Mouse (Mus musculus) embryonic facial prominence, embryonic 12.5 days (tissue): Measurements from ENCODE around the gene Lrrc28. TPM values are rescaled to one million over a fixed set of nuclear protein-coding genes. Genes with fewer than 3 reads are reported as not detected.

Experiments used
- ATAC-seq: fragments of 200-750 bp; cut with Nextera tagmentation; 2 replicates; pipeline ENCODE4 v1.8.0; 2017; ENCODE audit not compliant: insufficient number of reproducible peaks, insufficient read depth, low FRiP score, low TSS enrichment
- H3K27ac ChIP-seq: fragments of 300-500 bp; sonication (generic); 2 replicates; pipeline ENCODE4 v1.5.1; 2016; ENCODE audit warnings: mild to moderate bottlenecking
- H3K27me3 ChIP-seq: fragments of 300-500 bp; sonication (generic); 2 replicates; pipeline ENCODE4 v1.6.1; 2016; ENCODE audit warnings: mild to moderate bottlenecking, moderate library complexity
- H3K36me3 ChIP-seq: fragments of 300-500 bp; sonication (generic); 2 replicates; pipeline ENCODE4 v1.6.1; 2016; ENCODE audit warnings: mild to moderate bottlenecking
- H3K4me1 ChIP-seq: fragments of 300-500 bp; sonication (generic); 2 replicates; pipeline ENCODE4 v1.6.1; 2016
- H3K4me2 ChIP-seq: fragments of 300-500 bp; sonication (generic); replicated peaks from 2 replicates; pipeline ENCODE4 v1.6.1; 2016; ENCODE audit warnings: mild to moderate bottlenecking, moderate library complexity
- H3K4me3 ChIP-seq: fragments of 300-500 bp; sonication (generic); 2 replicates; pipeline ENCODE4 v1.5.1; 2016; ENCODE audit warnings: mild to moderate bottlenecking
- H3K9ac ChIP-seq: fragments of 300-500 bp; sonication (generic); 2 replicates; pipeline ENCODE4 v1.6.1; 2016; ENCODE audit warnings: mild to moderate bottlenecking, moderate library complexity
- H3K9me3 ChIP-seq: fragments of 300-500 bp; sonication (generic); 2 replicates; pipeline ENCODE4 v1.6.1; 2016; ENCODE audit warnings: mild to moderate bottlenecking, moderate library complexity
- WGBS: fragments of 180-500 bp; shearing (Covaris S2); methylation state at CpG from one replicate; pipeline ENCODE4 v1.1.7; 2016; 5-methylcytosine and 5-hydroxymethylcytosine counted together
- polyA plus RNA-seq: library from polyadenylated mRNA; unstranded; fragments of >200 nt; fragmentation: Nextera tagmentation; extraction: Ambion mirVana; gene quantifications from 2 replicates; pipeline ENCODE4 v1.2.1, GENCODE M21; 2016

Gene Lrrc28
- polyA plus RNA-seq, 1 experiment from 2014 or later, result 26.3 TPM

- H3K36me3 ChIP-seq, result peaks cover 31% of the 10 kb centered on the region
- H3K4me2 ChIP-seq, result no peak overlapping the region
- no peaks in the 10 kb centered on the region for H3K9me3 ChIP-seq
- WGBS, result 9% methylated on average over 10 of the region's 10 CpGs
- H3K4me1 ChIP-seq, result no peaks in the 10 kb centered on the region
- ATAC-seq, result no peak
- H3K9ac ChIP-seq, result no peak overlapping the region
- no peaks in the 10 kb centered on the region for H3K27me3 ChIP-seq
- H3K27ac ChIP-seq, result no peak overlapping the region
- no peak overlapping the region for H3K4me3 ChIP-seq
Measured at GRCm38 (mm10) chr7:67672650-67673049, 27.6 kb upstream of the Lrrc28 start.

DNA sequence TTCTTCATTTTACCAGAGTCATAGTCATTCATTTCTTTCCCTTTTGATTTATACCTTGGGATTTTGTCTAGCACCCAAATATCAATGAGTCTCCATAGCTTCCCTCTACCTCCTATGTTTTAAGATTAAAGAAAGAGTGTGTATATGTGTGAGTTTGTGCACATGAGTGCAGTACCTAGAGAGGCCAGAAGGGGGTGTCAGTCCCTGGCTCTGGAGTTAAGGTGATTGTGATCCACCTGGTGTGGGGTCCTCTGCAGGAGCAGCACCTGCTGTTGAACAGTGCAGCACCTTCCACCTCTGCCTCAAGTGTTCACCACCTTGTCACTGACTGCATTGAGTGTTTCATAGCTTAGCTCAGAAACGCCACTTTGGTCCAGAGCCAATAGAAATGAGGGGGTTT, 25.9 kb upstream of the Lrrc28 start:
- ATAC-seq, result no peak
- WGBS, result 96% methylated on average over 1 of the region's 1 CpGs

DNA sequence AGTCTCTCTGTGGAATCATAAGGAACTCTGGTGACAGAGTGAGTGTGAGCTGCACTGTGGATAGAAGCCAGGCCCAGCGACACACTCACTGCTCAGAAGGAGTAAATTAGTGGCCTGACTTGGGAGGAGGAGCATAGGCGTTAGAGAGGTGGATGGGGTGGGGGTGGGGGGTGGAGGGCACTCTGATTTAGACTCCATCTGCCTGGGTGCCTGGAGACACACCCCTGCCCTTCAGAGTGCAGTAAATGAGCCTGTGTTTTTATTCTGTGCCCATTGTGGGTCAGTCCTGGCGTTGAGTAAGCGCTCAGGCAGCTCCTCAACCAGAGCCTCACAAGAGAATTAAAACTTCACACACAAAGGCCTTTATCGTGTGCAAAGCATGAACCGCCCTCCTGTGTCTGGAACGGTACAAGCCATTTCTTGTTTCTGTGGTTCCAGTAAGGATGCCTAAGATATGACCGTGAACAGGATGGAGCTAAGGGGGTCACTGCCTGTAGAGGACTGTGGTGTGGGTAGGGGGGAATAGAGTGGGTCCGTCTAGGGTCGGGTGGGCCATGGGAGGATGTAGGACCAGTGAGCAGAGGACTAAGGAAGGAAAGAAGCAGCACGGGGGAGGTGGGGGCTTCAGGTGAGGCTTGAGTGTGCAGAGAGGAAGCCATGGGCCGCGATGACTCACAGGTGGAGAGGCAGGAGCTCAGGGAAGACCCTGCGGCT, 19.1 kb upstream of the Lrrc28 start:
- H3K4me2 ChIP-seq, result no peak overlapping the region
- no peak overlapping the region for H3K9ac ChIP-seq
- H3K4me3 ChIP-seq, result no peak overlapping the region
- H3K9me3 ChIP-seq, result no peaks in the 10 kb centered on the region
- 0 out of 2 replicates have a peak, but pooled peaks have one; percentile 15 for ATAC-seq
- H3K27me3 ChIP-seq, result no peaks in the 10 kb centered on the region
- H3K27ac ChIP-seq, result no peak overlapping the region
- peaks cover 45% of the 10 kb centered on the region for H3K36me3 ChIP-seq
- H3K4me1 ChIP-seq, result no peaks in the 10 kb centered on the region
- WGBS, result 81% methylated on average over 14 of the region's 14 CpGs

More for the DNA sequence above, 25.9 kb upstream of the Lrrc28 start:
- Histone ChIP-seq H3K9ac (no peak overlapping the region), H3K4me2 (no peak overlapping the region), H3K27ac (no peak overlapping the region), H3K36me3 (peaks cover 39% of the 10 kb centered on the region), H3K27me3 (no peaks in the 10 kb centered on the region), H3K9me3 (no peaks in the 10 kb centered on the region), H3K4me1 (no peaks in the 10 kb centered on the region), H3K4me3 (no peak overlapping the region)

DNA sequence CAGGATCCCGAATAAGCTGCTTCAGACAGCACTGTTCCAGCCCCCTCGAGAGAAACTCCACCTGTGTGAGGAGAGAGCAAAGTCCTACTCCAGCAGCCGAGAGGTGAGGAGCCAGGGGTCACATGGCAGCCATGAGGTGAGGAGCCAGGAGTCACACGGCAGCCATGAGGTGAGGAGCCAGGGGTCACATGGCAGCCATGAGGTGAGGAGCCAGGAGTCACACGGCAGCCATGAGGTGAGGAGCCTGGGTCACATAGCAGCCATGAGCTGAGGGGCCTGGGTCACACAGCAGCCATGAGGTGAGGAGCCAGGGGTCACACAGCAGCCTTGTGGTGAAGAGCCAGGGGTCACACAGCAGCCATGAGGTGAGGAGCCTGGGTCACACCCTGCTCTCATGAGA, 17.4 kb upstream of the Lrrc28 start:
- Histone ChIP-seq H3K9ac (no peak overlapping the region), H3K27me3 (no peaks in the 10 kb centered on the region), H3K36me3 (peaks cover 39% of the 10 kb centered on the region), H3K27ac (no peak overlapping the region), H3K4me2 (no peak overlapping the region), H3K4me3 (no peak overlapping the region), H3K9me3 (no peaks in the 10 kb centered on the region), H3K4me1 (no peaks in the 10 kb centered on the region)
- WGBS, result 75% methylated on average over 5 of the region's 5 CpGs
- no peak for ATAC-seq

GRCm38 (mm10) chr7:67658110-67658509, 13.0 kb upstream of the Lrrc28 start:
- WGBS, result 84% methylated on average over 4 of the region's 4 CpGs
- Histone ChIP-seq H3K27me3 (no peaks in the 10 kb centered on the region), H3K27ac (no peak overlapping the region), H3K4me1 (peaks cover 7% of the 10 kb centered on the region), H3K36me3 (peaks cover 10% of the 10 kb centered on the region), H3K4me3 (no peak overlapping the region), H3K4me2 (no peak overlapping the region), H3K9me3 (no peaks in the 10 kb centered on the region), H3K9ac (no peak overlapping the region)
- no peak for ATAC-seq

DNA sequence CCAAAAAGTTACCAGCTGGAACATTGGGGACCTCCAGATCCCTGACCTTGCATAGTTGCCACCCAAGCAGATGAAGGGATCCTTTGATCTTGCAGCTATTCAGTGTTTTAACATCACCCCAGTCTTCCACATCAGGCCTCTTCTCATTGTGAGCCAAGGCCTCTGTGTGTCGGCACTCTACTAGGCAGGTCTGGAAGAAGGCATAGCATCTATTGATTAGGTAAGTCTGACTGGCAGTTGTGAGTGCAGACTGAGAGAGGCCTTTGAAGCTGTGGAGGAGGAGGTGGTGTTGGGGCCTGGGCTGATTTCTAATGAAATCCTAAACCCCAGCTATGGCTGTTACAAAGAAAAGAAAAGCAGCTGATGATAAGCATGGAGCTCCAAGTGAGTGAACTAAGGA, 10.1 kb upstream of the Lrrc28 start:
- H3K36me3 ChIP-seq, result no peaks in the 10 kb centered on the region
- no peak for ATAC-seq
- H3K9me3 ChIP-seq, result no peaks in the 10 kb centered on the region
- no peaks in the 10 kb centered on the region for H3K27me3 ChIP-seq
- H3K4me1 ChIP-seq, result peaks cover 20% of the 10 kb centered on the region
- peak overlapping the region; percentile 14 for H3K27ac ChIP-seq
- H3K4me3 ChIP-seq, result no peak overlapping the region
- whole genome bisulfite sequencing, result 16% methylated on average over 1 of the region's 1 CpGs
- H3K4me2 ChIP-seq, result 0 out of 2 replicates have a peak overlapping the region, but pooled peaks have one; percentile 7
- H3K9ac ChIP-seq, result no peak overlapping the region

DNA sequence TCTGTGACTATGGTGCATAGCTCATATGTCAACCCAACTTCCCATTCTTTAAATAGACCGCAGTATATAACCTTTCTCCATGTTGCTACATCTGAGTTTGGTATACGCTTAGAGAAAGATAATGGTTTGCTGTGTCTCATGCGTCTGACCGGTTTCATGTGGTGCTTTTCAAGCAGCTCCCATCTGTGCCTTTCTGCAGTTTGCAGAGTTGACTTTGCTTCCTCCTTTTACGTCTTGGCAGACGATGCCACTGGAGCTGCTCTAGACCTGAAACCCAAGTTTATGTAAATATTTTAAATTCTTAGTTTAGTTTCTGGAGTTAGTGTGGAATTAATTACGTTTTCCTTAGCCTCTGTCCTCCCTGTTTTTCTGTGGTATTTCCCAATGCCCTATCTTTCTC, 9.6 kb upstream of the Lrrc28 start:
- no peak for ATAC-seq
- Histone ChIP-seq H3K36me3 (no peaks in the 10 kb centered on the region), H3K4me2 (no peak overlapping the region), H3K9ac (no peak overlapping the region), H3K27me3 (no peaks in the 10 kb centered on the region), H3K27ac (no peak overlapping the region), H3K4me1 (peaks cover 26% of the 10 kb centered on the region), H3K4me3 (no peak overlapping the region), H3K9me3 (no peaks in the 10 kb centered on the region)
- WGBS, result 74% methylated on average over 7 of the region's 7 CpGs

DNA sequence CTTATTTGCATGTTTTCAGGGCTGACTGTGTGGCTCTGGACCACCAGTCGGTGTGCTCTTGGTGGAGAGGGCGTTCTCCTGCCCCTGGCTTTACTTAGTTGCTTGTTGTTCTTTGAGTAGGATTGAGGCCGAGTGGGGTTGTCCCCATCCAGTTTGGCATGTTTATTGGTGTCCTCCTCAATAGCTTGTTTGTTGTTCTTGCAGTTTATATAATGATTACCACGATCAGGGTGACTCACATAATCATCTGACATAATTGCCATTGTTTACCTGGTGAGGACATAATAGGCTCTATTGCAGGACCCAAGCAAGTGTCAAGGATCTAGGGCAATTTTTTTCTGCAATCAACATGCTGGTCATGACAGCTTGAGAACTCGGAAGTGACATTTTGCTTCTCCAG, 7.1 kb upstream of the Lrrc28 start:
- H3K27ac ChIP-seq, result no peak overlapping the region
- no peak overlapping the region for H3K4me3 ChIP-seq
- no peaks in the 10 kb centered on the region for H3K36me3 ChIP-seq
- WGBS, result 58% methylated on average over 5 of the region's 5 CpGs
- H3K9me3 ChIP-seq, result no peaks in the 10 kb centered on the region
- no peak for ATAC-seq
- peaks cover 36% of the 10 kb centered on the region for H3K4me1 ChIP-seq
- no peak overlapping the region for H3K4me2 ChIP-seq
- no peaks in the 10 kb centered on the region for H3K27me3 ChIP-seq
- no peak overlapping the region for H3K9ac ChIP-seq

- Histone ChIP-seq H3K27ac (no peak overlapping the region), H3K27me3 (no peaks in the 10 kb centered on the region), H3K9me3 (no peaks in the 10 kb centered on the region), H3K4me1 (peaks cover 41% of the 10 kb centered on the region), H3K4me3 (peak overlapping the region; percentile 57), H3K4me2 (peak overlapping the region; percentile 62), H3K36me3 (no peaks in the 10 kb centered on the region), H3K9ac (peak overlapping the region; percentile 4; the same call in 1 of the 2 replicates)
- no peak for ATAC-seq
- WGBS, result 70% methylated on average over 4 of the region's 4 CpGs
Measured at GRCm38 (mm10) chr7:67648376-67648775, 3.3 kb upstream of the Lrrc28 start.

DNA sequence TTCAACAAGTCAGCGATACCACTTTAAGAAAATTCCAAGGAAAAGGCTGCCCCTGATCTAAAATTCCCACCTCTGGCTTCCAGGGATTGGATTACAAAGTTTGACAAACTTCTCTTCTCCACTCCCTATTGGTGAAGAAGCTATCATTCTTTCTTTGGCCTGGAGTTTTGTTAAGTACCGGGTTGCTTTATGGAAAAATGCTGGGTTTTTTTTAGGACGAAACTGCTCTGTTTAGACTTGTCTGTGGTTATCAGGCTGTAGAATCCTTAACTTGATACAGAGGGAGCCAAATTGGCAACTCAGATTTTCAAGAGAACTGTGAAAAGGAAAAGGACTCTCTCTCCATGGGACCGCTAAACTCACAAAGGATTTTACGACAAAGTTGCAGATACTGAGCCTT, 2.2 kb upstream of the Lrrc28 start, which contains the start of gene Ttc23:
Gene Ttc23 (plus strand): TSS at position 134 of the 400 bp plus-strand sequence.
- H3K36me3 ChIP-seq, result no peaks in the 10 kb centered on the region
- peak; percentile 36; the same call in 1 of the 2 replicates for ATAC-seq
- peak within 1 kb of the TSS; percentile 66 for H3K4me3 ChIP-seq
- H3K4me1 ChIP-seq, result peaks cover 38% of the 10 kb centered on the region
- WGBS, result 1% methylated on average over 5 of the region's 5 CpGs
- H3K27me3 ChIP-seq, result no peaks in the 10 kb centered on the region
- peak within 1 kb of the TSS; percentile 87 for H3K27ac ChIP-seq
- peak within 1 kb of the TSS; percentile 77 for H3K9ac ChIP-seq
- H3K4me2 ChIP-seq, result peak within 1 kb of the TSS; percentile 75
- H3K9me3 ChIP-seq, result no peaks in the 10 kb centered on the region

DNA sequence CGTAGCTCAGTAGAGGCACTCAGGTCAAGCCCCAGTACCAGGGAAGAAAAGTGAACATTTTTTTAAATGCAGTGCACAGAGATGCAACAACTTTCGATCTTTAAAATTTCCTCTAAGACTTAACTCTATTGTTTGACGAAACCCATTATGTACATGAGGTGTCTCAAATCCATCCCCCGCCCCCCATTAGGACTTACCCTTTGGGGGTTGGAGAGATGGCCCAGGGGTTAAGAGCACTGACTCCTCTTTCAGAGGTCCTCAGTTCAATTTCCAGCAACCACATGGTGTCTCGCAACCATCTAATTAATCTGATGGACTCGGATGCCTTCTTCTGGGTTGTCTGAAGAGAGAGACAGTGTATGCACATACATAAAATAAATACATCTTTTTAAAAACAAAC, 1.1 kb upstream of the Lrrc28 start:
- Histone ChIP-seq H3K27me3 (no peaks in the 10 kb centered on the region), H3K9me3 (no peaks in the 10 kb centered on the region), H3K4me2 (peak overlapping the region; percentile 75), H3K27ac (no peak overlapping the region; the same call in 1 of the 2 replicates), H3K4me3 (peak overlapping the region; percentile 66), H3K36me3 (no peaks in the 10 kb centered on the region), H3K9ac (peak overlapping the region; percentile 77), H3K4me1 (peaks cover 32% of the 10 kb centered on the region)
- 1% methylated on average over 6 of the region's 6 CpGs for WGBS
- ATAC-seq, result no peak

DNA sequence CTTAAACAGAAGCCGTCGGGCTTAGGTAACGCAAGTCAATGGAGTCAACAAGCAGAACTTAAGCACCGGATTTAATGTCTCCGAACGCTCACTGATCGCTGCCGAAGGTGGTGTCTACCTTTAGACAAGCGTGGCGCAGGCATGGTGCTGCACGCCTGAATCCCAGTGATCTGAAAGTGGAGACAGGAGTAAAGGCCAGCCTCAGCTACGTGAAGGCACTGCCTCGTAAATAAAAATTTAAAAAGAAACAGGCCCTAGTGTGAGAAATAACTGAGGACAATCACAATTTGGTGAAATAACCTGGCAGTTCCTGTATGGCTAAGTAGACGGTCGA, 580 bp upstream of the Lrrc28 start:
- H3K4me1 ChIP-seq, result peaks cover 28% of the 10 kb centered on the region
- peak; percentile 13; the same call in 1 of the 2 replicates for ATAC-seq
- peak overlapping the region; percentile 66 for H3K4me3 ChIP-seq
- peak overlapping the region; percentile 75 for H3K4me2 ChIP-seq
- H3K27ac ChIP-seq, result peak overlapping the region; percentile 85
- H3K36me3 ChIP-seq, result no peaks in the 10 kb centered on the region
- no peaks in the 10 kb centered on the region for H3K27me3 ChIP-seq
- H3K9ac ChIP-seq, result peak overlapping the region; percentile 77
- no peaks in the 10 kb centered on the region for H3K9me3 ChIP-seq
- WGBS, result under 1% methylated on average over 15 of the region's 15 CpGs
